Mouse (Mus musculus) olfactory bulb, adult 2 months (tissue): ENCODE results near the gene Spint2. TPM values are rescaled to one million over a fixed set of nuclear protein-coding genes. Genes with fewer than 3 reads are reported as not detected.
"Not testable (repeated sequence)": the region's sequence is repeated elsewhere in the genome, so short reads cannot be mapped to it uniquely, and the experiment has no call there.

ENCODE experiments used
- H3K27ac ChIP-seq: fragments of 200-500 bp; 2 replicates; pipeline ENCODE4 v1.5.1; 2012; ENCODE audit warnings: low read depth, low read length; ENCODE audit not compliant: insufficient read depth
- H3K4me1 ChIP-seq: fragments of 200-500 bp; 2 replicates; pipeline ENCODE4 v1.6.1; 2012; ENCODE audit warnings: low read length; ENCODE audit not compliant: control insufficient read depth, insufficient read depth
- H3K4me3 ChIP-seq: fragments of 200-500 bp; 2 replicates; pipeline ENCODE4 v1.5.1; 2012; ENCODE audit warnings: mild to moderate bottlenecking, low read depth, low read length, moderate library complexity; ENCODE audit not compliant: insufficient read depth
- CTCF ChIP-seq: fragments of 200-500 bp; IDR thresholded peaks from 2 replicates; pipeline ENCODE4 v1.5.1; 2012; ENCODE audit warnings: low read depth, mild to moderate bottlenecking, low read length, moderate library complexity; ENCODE audit not compliant: insufficient read depth
- POLR2A ChIP-seq: fragments of 200-500 bp; IDR thresholded peaks from 2 replicates; pipeline ENCODE4 v1.6.1; 2012; ENCODE audit warnings: mild to moderate bottlenecking, low read depth, low read length, moderate library complexity; ENCODE audit not compliant: insufficient read depth
- WGBS: fragments of 180-500 bp; shearing (Covaris S2); methylation state at CpG from one replicate; pipeline ENCODE4 v1.1.7; 2018; 5-methylcytosine and 5-hydroxymethylcytosine counted together
- polyA plus RNA-seq: library from polyadenylated mRNA; stranded (reverse); fragments of >200 nt; gene quantifications from 2 replicates; pipeline ENCODE4 v1.2.4, GENCODE M21; 2012; ENCODE audit warnings: low replicate concordance; ENCODE audit not compliant: missing spikeins, insufficient read depth, insufficient read length

Spint2 gene
- polyA plus RNA-seq, 1 experiment, result not detected

GRCm38 (mm10) chr7:29248261-29248841, 33.4 kb downstream of the Spint2 start, which contains the start of gene 2200002D01Rik:
Gene 2200002D01Rik (minus strand): TSS chr7:29248466.
- no peak within 1 kb of the TSS; the same call in 1 of the 2 replicates for H3K4me3 ChIP-seq
- WGBS, result 44% methylated on average over 20 of the region's 20 CpGs
- H3K27ac ChIP-seq, result no peak within 1 kb of the TSS
- peaks cover 8% of the 10 kb centered on the region; the same call in 1 of the 2 replicates for H3K4me1 ChIP-seq
- TF ChIP-seq CTCF (no peak), POLR2A (no peak)

- TF ChIP-seq POLR2A, result no peak
- TF ChIP-seq CTCF, result no peak
- WGBS, result 34% methylated on average over 19 of the region's 19 CpGs
- Histone ChIP-seq H3K4me1 (peaks cover 8% of the 10 kb centered on the region; the same call in 1 of the 2 replicates), H3K4me3 (no peak overlapping the region), H3K27ac (no peak overlapping the region)
Observed at GRCm38 (mm10) chr7:29247706-29248105, 34.0 kb downstream of the Spint2 start.

DNA sequence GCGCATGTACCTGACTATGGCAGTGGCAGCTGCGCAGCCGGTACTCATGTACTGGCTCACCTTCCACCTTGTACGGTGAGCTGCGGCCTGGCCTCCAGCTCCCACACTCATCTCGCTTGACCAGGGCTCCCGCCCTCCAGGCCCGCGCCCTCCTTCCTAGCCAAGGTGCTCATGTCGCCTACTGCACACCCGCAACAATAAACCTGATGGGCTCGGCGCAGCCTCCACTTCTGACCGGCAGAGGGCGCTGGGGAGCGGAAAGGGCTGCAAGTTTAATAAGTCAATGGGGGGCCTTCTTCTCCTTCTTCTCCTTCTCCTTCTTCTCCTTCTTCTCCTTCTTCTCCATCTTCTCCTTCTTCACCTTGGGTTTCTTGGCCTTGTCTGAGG, 34.4 kb downstream of the Spint2 start:
- TF ChIP-seq POLR2A (no peak), CTCF (peak; percentile 73)
- H3K4me1 ChIP-seq, result peaks cover 8% of the 10 kb centered on the region; the same call in 1 of the 2 replicates
- 35% methylated on average over 16 of the region's 16 CpGs for WGBS
- no peak overlapping the region for H3K27ac ChIP-seq
- H3K4me3 ChIP-seq, result no peak overlapping the region

DNA sequence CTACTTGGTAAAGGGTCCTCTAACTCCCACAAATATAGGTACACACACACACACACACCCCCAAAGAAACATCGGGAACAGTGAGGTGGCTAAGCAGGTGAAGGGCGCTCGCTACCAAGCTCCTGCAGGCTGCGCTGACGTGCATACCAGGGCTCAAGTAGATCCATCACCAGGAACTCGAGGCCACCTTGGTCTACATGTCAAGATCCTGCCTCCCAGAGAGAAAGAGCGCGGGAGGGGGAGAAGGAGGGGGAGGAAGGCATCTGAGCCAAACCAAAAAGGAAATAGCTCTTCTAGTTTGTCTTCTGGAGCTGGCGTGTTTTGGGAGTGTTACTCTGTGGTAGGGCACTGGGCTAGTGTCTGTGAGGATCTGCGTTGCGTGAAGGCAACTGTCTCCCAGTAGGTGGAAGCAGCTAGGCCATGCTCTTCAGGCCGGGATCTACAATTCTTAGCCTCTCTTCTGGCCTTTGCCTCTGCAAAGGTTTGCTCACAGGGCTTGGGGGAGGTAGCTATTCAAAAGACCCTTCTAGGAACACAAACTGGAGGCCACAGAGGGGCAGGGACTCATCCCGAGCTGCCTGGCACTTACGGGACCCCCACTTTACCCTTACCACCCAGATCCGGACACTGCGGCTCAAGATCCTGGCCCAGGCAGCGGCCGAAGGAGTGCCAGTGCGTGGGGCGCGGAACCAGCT, 34.9 kb downstream of the Spint2 start:
- TF ChIP-seq CTCF (no peak), POLR2A (no peak)
- Histone ChIP-seq H3K27ac (no peak overlapping the region), H3K4me3 (no peak overlapping the region), H3K4me1 (peaks cover 8% of the 10 kb centered on the region; the same call in 1 of the 2 replicates)
- WGBS, result 88% methylated on average over 21 of the region's 21 CpGs

DNA sequence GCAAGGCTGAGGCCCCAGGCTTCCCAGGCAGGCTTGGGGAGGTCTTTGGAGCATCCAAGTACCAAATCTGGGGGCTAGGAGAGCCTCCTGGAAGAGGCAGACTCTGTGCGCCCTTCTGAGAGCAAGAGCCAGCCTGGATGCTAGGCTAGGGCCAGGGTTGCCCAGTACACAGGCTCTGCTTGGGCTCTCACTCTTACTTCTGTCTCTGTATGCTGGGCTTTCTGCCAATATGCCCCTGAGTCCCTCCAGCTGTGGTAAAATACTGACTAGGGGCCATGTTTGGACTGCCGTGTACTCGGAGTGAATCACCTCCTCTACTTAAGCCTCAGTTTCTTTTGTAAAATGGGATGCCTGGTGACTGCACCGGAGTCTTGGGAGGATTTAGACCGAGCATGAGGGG, 35.7 kb downstream of the Spint2 start:
- WGBS, result 70% methylated on average over 5 of the region's 5 CpGs
- H3K27ac ChIP-seq, result no peak overlapping the region

DNA sequence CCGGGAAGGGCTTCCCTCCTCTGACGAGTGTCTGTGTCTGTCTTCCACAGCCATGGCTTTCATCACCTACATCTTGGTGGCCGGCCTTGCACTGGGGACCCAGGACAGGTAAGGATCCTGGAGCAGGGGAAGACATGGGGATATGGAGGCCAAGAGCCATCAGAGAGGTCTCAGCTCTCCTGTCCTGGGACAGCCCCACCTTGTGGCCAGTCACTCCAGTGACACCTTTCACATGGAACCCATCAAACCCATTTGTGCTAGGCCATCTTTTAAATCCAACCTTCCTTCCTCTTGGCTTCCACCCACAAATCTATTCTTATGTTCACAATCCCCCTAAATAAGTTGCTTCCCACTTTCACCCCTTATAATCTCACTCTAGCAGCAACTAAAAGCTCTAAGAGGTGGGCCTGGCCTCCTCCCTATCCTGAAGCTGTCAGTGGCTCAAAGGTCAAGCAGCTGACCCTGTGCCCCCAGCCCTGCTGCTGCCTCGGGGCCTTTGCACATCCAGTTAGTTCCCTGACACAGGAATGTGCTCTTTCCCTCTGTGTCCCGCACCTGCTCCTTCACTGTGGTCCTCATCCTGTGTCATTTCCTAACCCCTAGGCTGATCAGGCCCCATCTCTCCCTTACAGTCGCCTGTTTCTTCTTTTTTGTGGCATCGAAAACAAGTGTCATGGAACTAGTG, 36.8 kb downstream of the Spint2 start:
- Histone ChIP-seq H3K4me3 (no peak overlapping the region), H3K4me1 (peaks cover 8% of the 10 kb centered on the region; the same call in 1 of the 2 replicates), H3K27ac (no peak overlapping the region)
- TF ChIP-seq POLR2A, result no peak
- TF ChIP-seq CTCF, result no peak
- WGBS, result 88% methylated on average over 7 of the region's 7 CpGs

More for the DNA sequence above, 35.7 kb downstream of the Spint2 start:
- Histone ChIP-seq H3K4me3 (no peak overlapping the region), H3K4me1 (peaks cover 8% of the 10 kb centered on the region; the same call in 1 of the 2 replicates)
- no peak for TF ChIP-seq POLR2A

GRCm38 (mm10) chr7:29238019-29238967, 43.4 kb downstream of the Spint2 start, which contains the start of gene Yif1b:
Gene Yif1b (plus strand): TSS chr7:29238329.
- 0 out of 2 replicates have a peak, but pooled peaks cover 3% of the 10 kb centered on the region for H3K4me1 ChIP-seq
- WGBS, result under 1% methylated on average over 60 of the region's 60 CpGs

GRCm38 (mm10) chr7:29237596-29237995, 44.1 kb downstream of the Spint2 start:
- H3K4me3 ChIP-seq, result peak overlapping the region; percentile 33
- H3K4me1 ChIP-seq, H3K27ac ChIP-seq: not testable (repeated sequence)
- 24% methylated on average over 6 of the region's 6 CpGs for WGBS

More at GRCm38 (mm10) chr7:29238019-29238967, 43.4 kb downstream of the Spint2 start, which contains the start of gene Yif1b:
- TF ChIP-seq POLR2A (peak; percentile 57; the same call in 1 of the 2 replicates), CTCF (no peak)
- peak within 1 kb of the TSS; percentile 35; the same call in 1 of the 2 replicates for H3K27ac ChIP-seq
- peak within 1 kb of the TSS; percentile 75 for H3K4me3 ChIP-seq
